Mouse (Mus musculus) stomach, embryonic 14.5 days (tissue): ENCODE results near the gene Mrfap1. TPM values are rescaled to one million over a fixed set of nuclear protein-coding genes. Genes with fewer than 3 reads are reported as not detected.

Experiments used
- ATAC-seq: fragments of 200-750 bp; cut with Nextera tagmentation; 2 replicates; pipeline ENCODE4 v1.8.0; 2017; ENCODE audit warnings: low read depth, moderate TSS enrichment; ENCODE audit not compliant: insufficient number of reproducible peaks, insufficient read depth, low FRiP score
- H3K27ac ChIP-seq: fragments of 300-500 bp; sonication (generic); 2 replicates; pipeline ENCODE4 v1.5.1; 2014; ENCODE audit warnings: mild to moderate bottlenecking, low read length, moderate library complexity, mixed read lengths
- H3K27me3 ChIP-seq: fragments of 300-500 bp; sonication (generic); 2 replicates; pipeline ENCODE4 v1.6.1; 2014; ENCODE audit warnings: low read length, control low read depth, mixed read lengths; ENCODE audit not compliant: control insufficient read depth, insufficient read depth
- H3K36me3 ChIP-seq: fragments of 300-500 bp; sonication (generic); 2 replicates; pipeline ENCODE4 v1.6.1; 2014; ENCODE audit warnings: mild to moderate bottlenecking, control low read depth, low read length, moderate library complexity, mixed read lengths; ENCODE audit not compliant: control insufficient read depth, insufficient read depth
- H3K4me1 ChIP-seq: fragments of 300-500 bp; sonication (generic); 2 replicates; pipeline ENCODE4 v1.6.1; 2014; ENCODE audit warnings: low read length, control low read depth, mixed read lengths; ENCODE audit not compliant: control insufficient read depth, insufficient read depth
- H3K4me2 ChIP-seq: fragments of 300-500 bp; sonication (generic); replicated peaks from 2 replicates; pipeline ENCODE4 v1.6.1; 2014; ENCODE audit warnings: low read depth, low read length, control low read depth
- H3K4me3 ChIP-seq: fragments of 300-500 bp; sonication (generic); 2 replicates; pipeline ENCODE4 v1.5.1; 2014; ENCODE audit warnings: low read depth, low read length, control low read depth
- H3K9ac ChIP-seq: fragments of 300-500 bp; sonication (generic); replicated peaks from 2 replicates; pipeline ENCODE4 v1.6.1; 2014; ENCODE audit warnings: low read depth, mild to moderate bottlenecking, control low read depth, low read length, moderate library complexity, mixed read lengths
- H3K9me3 ChIP-seq: fragments of 300-500 bp; sonication (generic); 2 replicates; pipeline ENCODE4 v1.6.1; 2016; ENCODE audit warnings: low read depth, low read length, control low read depth; ENCODE audit not compliant: control insufficient read depth
- WGBS: fragments of 180-500 bp; shearing (Covaris S2); extraction: QIAGEN DNeasy Blood & Tissue Kit; methylation state at CpG from one replicate; pipeline ENCODE4 v1.1.7; 2014; 5-methylcytosine and 5-hydroxymethylcytosine counted together
- polyA plus RNA-seq: library from polyadenylated mRNA; unstranded; fragments of >200 nt; fragmentation: Nextera tagmentation; extraction: Ambion mirVana; gene quantifications from 2 replicates; pipeline ENCODE4 v1.2.1, GENCODE M21; 2014

Gene Mrfap1
- polyA plus RNA-seq, 1 experiment from 2014 or later, result 477 TPM

GRCm38 (mm10) chr5:36750119-36751078, 46.2 kb downstream of the Mrfap1 start:
- WGBS, result 74% methylated on average over 9 of the region's 9 CpGs
- peaks cover 13% of the 10 kb centered on the region for H3K4me1 ChIP-seq
- no peak overlapping the region for H3K9ac ChIP-seq

DNA sequence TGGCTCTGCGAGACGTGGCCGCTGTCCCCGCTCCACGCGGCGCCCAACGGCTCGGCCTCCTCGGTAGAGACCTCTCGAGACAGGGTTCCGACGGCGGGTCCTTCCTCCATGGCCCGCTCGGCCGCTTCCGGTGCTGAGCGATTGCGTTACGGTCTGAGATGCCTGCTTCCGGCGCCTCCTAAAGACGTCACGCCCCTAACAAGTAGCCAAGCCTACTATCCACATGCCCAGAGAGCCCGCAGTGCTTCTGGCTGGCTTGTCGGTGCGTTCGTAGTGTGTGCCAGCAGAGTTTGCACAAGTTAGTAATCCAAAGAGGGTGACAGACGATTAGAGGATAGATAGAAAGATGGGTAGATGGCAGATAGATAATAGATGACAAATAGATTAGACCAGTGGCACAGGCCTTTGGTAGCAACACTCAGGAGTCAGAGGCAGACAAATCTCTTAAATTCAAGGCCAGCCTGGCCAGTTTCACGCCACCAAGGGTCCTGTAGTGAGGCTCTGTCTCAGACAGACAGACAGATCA, 48.0 kb downstream of the Mrfap1 start, which contains the start of gene Bloc1s4:
TSS of gene Bloc1s4 (minus strand) at position 115 of the 526 bp plus-strand sequence.
- peak within 1 kb of the TSS; percentile 98 for H3K4me3 ChIP-seq
- no peaks in the 10 kb centered on the region for H3K9me3 ChIP-seq
- no peaks in the 10 kb centered on the region for H3K27me3 ChIP-seq
- no peaks in the 10 kb centered on the region; the same call in 1 of the 2 replicates for H3K36me3 ChIP-seq
- ATAC-seq, result peak; percentile 91; the same call in 1 of the 2 replicates
- 3% methylated on average over 31 of the region's 31 CpGs for WGBS
- H3K9ac ChIP-seq, result peak within 1 kb of the TSS; percentile 83
- peaks cover 13% of the 10 kb centered on the region for H3K4me1 ChIP-seq
- H3K27ac ChIP-seq, result no peak within 1 kb of the TSS
- H3K4me2 ChIP-seq, result peak within 1 kb of the TSS; percentile 94

More at GRCm38 (mm10) chr5:36750119-36751078, 46.2 kb downstream of the Mrfap1 start:
- no peaks in the 10 kb centered on the region for H3K27me3 ChIP-seq
- H3K36me3 ChIP-seq, result no peaks in the 10 kb centered on the region; the same call in 1 of the 2 replicates
- H3K9me3 ChIP-seq, result no peaks in the 10 kb centered on the region
- no peak overlapping the region for H3K4me2 ChIP-seq
- no peak overlapping the region for H3K27ac ChIP-seq
- ATAC-seq, result no peak
- H3K4me3 ChIP-seq, result no peak overlapping the region

DNA sequence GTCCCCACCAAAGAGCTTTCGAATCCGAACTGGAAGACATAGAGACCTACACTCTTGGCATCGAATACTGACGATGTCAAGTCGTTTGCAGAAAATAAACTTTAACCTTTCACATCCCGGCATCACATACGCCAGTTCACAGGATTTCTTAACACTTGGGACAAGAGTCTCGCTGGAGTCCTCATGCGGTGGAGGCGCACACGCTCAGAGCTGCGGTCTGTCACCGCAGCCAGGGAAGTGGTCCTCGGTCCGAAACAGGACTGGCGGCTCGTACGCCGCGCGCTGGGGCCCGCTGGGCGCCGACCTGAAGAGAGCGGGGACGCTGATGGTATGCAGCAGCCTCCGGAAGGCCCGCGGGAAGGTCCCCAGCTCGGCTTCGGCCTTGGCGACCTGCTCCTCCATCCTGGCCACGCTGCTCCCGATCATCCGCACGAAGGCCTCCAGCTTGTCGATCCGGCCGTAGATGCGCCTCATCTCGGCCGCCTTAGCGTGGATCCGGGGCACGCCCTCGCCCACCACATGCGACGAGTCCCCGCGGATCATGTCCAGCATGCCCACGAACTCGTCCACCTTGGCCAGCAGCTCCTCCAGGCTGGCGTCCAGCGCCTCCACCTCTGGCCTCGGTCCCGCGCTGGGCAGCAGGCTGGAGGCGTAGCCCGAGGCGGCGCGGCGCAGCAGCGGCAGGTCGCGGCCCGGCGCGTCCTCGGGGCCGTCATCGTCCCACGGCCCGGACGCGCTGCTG, 48.6 kb downstream of the Mrfap1 start:
- WGBS, result 2% methylated on average over 76 of the region's 76 CpGs
- peak; percentile 42; the same call in 1 of the 2 replicates for ATAC-seq
- Histone ChIP-seq H3K9me3 (no peaks in the 10 kb centered on the region), H3K9ac (peak overlapping the region; percentile 83), H3K4me2 (peak overlapping the region; percentile 94), H3K36me3 (no peaks in the 10 kb centered on the region; the same call in 1 of the 2 replicates), H3K27me3 (no peaks in the 10 kb centered on the region), H3K4me1 (peaks cover 13% of the 10 kb centered on the region), H3K4me3 (peak overlapping the region; percentile 98), H3K27ac (no peak overlapping the region)

GRCm38 (mm10) chr5:36747071-36747470, 49.5 kb downstream of the Mrfap1 start:
- Histone ChIP-seq H3K27me3 (no peaks in the 10 kb centered on the region), H3K4me3 (peak overlapping the region; percentile 98; the same call in 1 of the 2 replicates), H3K4me1 (peaks cover 13% of the 10 kb centered on the region), H3K9ac (no peak overlapping the region), H3K27ac (no peak overlapping the region), H3K36me3 (no peaks in the 10 kb centered on the region; the same call in 1 of the 2 replicates), H3K4me2 (peak overlapping the region; percentile 94), H3K9me3 (no peaks in the 10 kb centered on the region)
- whole genome bisulfite sequencing, result 76% methylated on average over 7 of the region's 7 CpGs
- ATAC-seq, result no peak

Other genes with a start within 250 kb of the Mrfap1 start
- 41.8 and 42.0 TPM in 2 replicates for gene Tbc1d14, start 203.5 kb downstream of the Mrfap1 start, polyA plus RNA-seq
- gene D5Ertd579e, start 100.7 kb downstream of the Mrfap1 start, polyA plus RNA-seq, result 28.7 and 31.6 TPM in 2 replicates
- 19.1 and 23.5 TPM in 2 replicates for gene Bloc1s4, start 48.1 kb downstream of the Mrfap1 start, polyA plus RNA-seq
- gene Man2b2, start 33.9 kb upstream of the Mrfap1 start, polyA plus RNA-seq, result 13.4 and 16.4 TPM in 2 replicates
- 0.88 and 1.0 TPM in 2 replicates for gene Ppp2r2c, start 71.7 kb upstream of the Mrfap1 start, polyA plus RNA-seq
- 9.4 and 11.0 TPM in 2 replicates for gene Wfs1, start 192.4 kb upstream of the Mrfap1 start, polyA plus RNA-seq